Mouse (Mus musculus): ENCODE results near the gene 0610040J01Rik.
"Not testable (repeated sequence)": the region's sequence is repeated elsewhere in the genome, so short reads cannot be mapped to it uniquely, and the experiment has no call there.

Gene 0610040J01Rik

DNA sequence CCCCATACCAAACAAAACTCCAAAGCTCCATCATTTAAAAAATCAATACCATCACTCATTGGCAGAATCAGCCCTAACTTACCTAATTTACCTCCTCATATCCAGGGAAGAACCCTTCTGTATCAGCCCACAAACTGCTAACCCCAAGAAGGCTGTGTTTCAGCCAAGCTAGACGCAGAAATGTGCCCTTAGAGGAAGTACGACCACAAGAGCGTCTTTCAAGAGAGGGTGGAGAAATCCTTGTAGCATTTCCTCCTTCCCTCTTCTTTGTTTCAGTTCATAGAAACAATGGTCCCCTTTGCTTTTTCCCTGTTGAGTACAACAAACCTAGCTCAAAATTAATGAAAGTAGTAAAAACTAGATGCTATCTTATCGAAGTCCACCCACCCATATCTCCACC lies 18.9 kb downstream of the 0610040J01Rik start:
- DNase-seq, result no peak

DNA sequence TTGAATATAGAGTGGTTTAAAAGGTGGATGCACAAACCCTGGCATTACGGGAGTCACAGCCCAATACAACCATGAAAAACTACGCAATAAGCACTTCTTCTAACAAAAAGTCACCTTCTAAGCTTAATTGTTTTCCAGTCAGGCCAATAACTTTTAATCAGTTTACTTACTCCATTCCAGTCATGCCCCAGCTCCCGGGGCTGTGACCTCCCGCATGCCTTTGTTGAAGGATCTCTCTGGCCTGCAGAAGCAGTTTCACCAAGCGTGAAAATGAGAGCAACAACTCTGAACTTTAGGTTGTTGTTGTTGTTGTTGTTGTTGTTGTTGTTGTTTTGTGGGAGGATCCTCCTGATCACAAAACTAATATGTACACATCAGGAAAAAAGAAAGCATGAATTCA lies 21.8 kb downstream of the 0610040J01Rik start:
- peak; percentile 54 for DNase-seq

DNA sequence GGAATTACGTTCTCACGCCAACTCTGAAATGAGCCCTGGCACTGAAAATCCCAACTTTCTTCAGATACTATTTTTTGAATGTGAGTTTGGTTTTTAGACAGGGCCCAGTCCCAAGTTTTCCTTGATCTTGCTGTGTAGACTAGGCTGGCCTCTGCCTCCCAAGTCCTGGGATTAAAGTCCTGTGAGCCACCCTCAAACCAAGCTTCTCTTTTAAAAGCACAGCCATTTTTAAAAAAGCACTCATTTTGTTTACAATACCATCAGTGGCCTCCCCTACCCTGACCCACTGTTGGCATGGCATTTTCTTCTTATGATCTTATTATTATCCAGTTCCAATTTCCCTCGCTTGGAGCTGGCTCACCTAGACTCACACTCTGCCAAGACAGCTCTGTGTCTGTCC lies 22.3 kb downstream of the 0610040J01Rik start:
- DNase-seq, result no peak

DNA sequence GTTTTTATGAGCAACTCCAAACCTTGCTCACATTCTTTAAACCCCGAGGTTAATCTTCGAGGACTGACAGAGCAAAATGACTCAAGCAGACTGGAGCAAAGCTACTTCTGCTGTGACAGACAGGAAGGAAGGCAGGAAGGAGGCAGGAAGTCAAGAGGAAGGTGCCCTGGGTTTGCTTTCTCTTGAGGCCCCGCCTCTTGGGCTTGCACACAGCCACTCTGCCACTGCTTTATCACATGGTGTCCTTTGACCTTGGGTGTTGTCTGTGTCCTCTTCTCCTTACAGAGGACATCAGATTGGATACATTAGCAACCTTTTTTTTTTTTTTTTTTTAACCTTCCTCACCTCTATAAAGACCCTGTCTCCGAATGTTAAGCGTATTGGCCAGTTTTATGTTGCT lies 25.0 kb downstream of the 0610040J01Rik start:
- no peak for DNase-seq

- no peak for DNase-seq
These were observed 25.7 kb downstream of the 0610040J01Rik start for GRCm38 (mm10) chr5:63837851-63838250.

- no peak for DNase-seq
These were observed 27.7 kb downstream of the 0610040J01Rik start for GRCm38 (mm10) chr5:63839801-63840416.

DNA sequence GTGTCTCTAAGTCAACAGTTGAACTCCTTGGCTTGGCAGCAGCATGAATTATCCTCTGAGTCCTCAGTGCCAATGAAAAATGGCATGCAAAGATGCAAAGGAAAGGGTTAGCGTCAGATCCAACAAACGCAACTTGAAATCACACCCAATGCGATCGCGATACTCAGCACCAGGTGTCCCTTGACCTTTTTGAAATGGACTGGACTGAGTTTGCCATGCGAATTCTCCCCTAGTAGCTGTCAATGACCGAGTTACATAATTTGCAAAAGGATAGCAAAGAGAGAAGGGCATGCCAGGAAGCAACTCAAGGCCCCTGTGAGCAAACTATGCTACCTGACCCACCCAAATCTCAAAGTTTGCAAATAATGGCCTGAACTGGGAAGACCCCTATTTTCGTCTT lies 34.9 kb downstream of the 0610040J01Rik start:
- DNase-seq, result no peak

GRCm38 (mm10) chr5:63847541-63848226 lies 35.5 kb downstream of the 0610040J01Rik start:
- peak; percentile 86 for DNase-seq

DNA sequence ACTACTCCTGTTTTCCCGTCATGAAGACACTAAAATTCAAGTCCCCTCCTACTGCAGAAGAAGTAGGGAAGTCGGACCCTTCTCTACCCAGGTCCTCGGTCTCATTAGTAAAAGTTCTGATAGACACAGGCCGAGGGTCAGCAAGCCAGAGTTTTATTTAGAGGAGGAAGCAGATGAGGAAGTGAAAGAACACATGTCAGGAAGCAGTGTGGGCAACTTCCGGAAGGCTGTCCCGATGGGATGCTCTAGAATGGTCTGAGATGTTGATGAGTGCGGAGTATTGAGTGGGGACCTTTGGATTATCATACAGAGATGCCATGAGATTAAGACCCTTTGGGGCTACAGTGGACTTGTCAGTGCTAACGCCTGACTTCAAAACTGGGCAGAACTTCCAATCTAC lies 46.7 kb downstream of the 0610040J01Rik start:
- no peak for DNase-seq

DNA sequence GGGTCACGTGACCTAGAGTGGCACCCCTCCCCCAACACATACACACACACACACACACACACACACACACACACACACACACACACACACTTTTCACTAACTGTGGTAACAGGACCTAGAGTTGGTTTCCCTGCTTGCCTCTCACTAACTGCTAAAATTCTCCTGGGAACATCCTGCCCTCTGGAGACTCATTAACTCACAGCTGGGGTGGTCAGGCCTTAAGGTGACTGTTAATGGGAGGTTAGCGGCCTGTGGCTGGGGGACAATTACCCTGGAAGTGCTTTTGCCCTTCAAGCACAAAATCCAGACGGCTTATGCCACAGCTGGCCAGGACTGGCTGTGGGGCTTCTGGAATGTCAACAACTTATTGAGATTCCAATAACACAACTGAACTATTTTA lies 55.3 kb downstream of the 0610040J01Rik start:
- peak; percentile 84 for DNase-seq

GRCm38 (mm10) chr5:63872176-63872932 lies 60.2 kb downstream of the 0610040J01Rik start:
- no peak for DNase-seq

DNA sequence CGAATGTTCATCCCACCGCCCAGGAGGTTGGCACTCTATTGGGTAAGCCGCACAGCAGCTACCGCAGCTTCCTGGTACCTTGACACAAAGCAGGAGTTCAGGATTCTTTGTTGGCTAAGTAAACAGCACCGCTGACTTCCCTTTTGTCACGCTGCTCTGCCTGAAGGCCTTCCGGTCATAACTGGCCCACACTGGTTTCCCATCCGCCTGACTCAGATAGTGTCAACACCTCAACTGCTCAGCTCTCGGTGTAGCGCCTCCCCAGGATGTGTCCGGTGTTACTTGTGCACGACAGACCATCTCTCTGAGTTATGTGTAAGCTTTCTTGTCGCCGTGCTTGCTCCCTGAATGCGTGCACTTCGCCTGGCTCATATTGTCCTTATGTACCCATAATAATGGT lies 62.7 kb downstream of the 0610040J01Rik start:
- peak; percentile 57 for DNase-seq

- peak; percentile 47 for DNase-seq
These were observed 63.9 kb downstream of the 0610040J01Rik start for GRCm38 (mm10) chr5:63876081-63876480.

- no peak for DNase-seq
These were observed 66.9 kb downstream of the 0610040J01Rik start for GRCm38 (mm10) chr5:63879026-63879425.

DNA sequence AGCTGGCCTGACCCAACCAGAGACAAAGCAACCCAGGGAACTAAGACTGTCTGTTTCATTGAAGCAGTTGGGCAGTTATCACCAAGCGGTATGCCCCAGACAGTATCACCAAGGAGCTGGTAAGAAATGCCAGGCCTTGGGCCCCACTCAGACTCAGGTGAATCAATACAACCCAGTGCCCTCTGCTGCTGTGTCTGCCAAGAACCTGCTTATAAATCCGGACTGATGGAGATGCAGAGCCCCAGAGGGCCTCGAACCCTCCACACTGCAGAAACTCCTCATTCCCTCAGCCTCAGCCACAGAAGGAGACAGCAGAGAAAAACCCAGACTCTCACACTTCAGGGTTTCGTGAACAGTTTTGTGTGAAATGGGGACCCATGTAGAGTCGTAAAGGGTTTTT lies 74.1 kb downstream of the 0610040J01Rik start:
- no peak for DNase-seq

- DNase-seq, result peak; percentile 28
These were observed 74.5 kb downstream of the 0610040J01Rik start for GRCm38 (mm10) chr5:63886709-63887108.

GRCm38 (mm10) chr5:63887111-63887510 lies 74.9 kb downstream of the 0610040J01Rik start:
- DNase-seq, result no peak

DNA sequence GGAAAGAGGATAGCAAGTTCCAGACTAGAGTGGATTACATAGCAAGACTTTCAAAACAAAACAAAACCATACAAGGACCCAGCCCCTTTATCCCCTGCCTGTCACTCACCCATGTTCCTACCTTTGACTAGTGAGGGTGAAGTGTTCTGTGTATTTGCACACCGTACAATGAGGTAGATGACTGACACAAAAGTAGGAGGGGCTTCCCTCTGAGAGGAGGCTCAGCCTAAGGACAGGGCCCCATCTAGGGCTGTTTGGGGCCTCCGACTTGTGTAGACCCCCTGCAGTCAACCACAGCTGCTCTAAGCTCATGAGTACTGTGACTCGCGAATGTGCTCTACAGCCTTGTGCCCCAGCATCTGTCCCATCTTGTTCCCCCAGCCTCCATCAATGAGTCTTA lies 79.1 kb downstream of the 0610040J01Rik start:
- DNase-seq, result no peak

- DNase-seq, result no peak
These were observed 79.7 kb downstream of the 0610040J01Rik start for GRCm38 (mm10) chr5:63891912-63892311.

DNA sequence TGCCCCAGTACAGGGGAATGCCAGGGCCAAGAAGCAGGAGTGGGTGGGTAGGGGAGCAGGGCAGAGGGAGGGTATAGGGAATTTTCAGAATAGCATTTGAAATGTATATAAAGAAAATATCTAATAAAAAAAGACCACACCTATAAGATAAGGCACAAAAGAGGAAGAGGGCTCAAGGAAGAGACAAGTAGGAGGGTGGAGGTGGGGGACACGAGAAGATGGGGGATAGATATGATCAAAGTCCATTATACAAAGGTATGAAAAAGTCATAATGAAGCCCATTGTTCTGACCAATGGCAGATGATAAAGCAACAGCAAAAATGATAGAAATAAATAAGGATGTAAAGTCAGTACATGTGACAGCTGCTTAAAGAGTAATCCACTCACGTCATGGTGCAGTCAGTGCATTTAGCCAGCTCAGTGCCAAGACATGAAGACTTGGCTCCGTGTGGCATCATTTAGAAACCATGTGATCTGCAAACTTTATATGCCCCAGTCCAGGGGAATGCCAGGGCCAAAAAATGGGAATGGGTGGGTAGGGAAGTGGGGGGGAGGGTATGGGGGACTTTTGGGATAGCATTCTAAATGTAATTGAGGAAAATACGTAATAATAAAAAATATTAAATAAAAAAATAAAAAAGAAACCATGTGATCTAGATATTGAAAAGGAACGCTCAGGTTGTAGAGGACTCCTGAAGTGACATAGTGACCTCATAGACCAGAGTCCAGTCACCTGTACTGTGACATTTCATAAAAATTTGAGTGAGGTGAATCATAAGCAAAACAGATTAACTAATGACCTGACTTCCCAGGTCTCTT lies 85.0 kb downstream of the 0610040J01Rik start:
- DNase-seq, result not testable (repeated sequence)

DNA sequence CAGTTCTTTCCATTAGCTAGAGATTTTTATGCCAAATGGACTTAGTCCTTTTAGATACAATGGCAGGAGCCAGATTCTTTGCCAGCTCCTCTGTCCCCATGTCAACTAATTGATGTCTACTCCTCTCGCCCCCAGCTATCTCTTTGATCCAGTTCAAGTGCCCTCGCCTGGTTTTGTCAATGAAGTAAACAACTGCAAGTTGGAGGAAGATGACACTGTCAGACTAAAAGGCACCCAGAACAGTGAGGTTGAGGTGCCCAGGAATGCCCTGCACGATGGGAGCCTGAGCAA lies 85.6 kb downstream of the 0610040J01Rik start:
- DNase-seq, result no peak

GRCm38 (mm10) chr5:63903329-63903728 lies 91.2 kb downstream of the 0610040J01Rik start:
- DNase-seq, result no peak
